16 mouse cellular contexts compared by ENCODE assay signal in genomic region chr16:75362095-75362494, GRCm38 (mm10).
DNase-seq lines count a peak whose midpoint lies in the region; ATAC-seq and TF ChIP-seq lines count a peak whose summit lies in the region.
"Had no signal": no experiment of that assay in that cellular context is flagged by ENCODE, and none has a peak within 500 bp of the region (broad histone marks: within the 10 kb centered on the region; RNA-seq: fewer than 3 reads in every experiment).

No protein-coding gene starts in this region.

- DNase-seq in forebrain, postnatal 0 days = peak; percentile 47
- DNase-seq in liver, adult 2 months (ENCODE audit: extremely low read depth, low read depth, low spot score) = peak; percentile 50
- DNase-seq in liver = no peak
- no peak for DNase-seq in G1E (ENCODE audit: low spot score)
- DNase-seq in thymus, postnatal 4 days = no peak
- DNase-seq: adrenal gland, adult 2 months; gastrocnemius, postnatal 14 days; kidney, postnatal 25 days; thymus, postnatal 36 days had no signal

- H3K4me2 ChIP-seq in forebrain, postnatal 0 days (ENCODE audit: low read depth) = no peak overlapping the region
- no peak overlapping the region for H3K4me2 ChIP-seq in forebrain, embryonic 15.5 days (replicated peaks)
- H3K4me2 ChIP-seq in heart, embryonic 11.5 days = no peak overlapping the region
- H3K4me2 ChIP-seq: embryonic facial prominence, embryonic 12.5 days; forebrain, embryonic 12.5 days; limb, embryonic 13.5 days had no signal

- H3K79me2 ChIP-seq in liver, adult 2 months (ENCODE audit: control insufficient read depth, insufficient read depth, low read length) = no peaks in the 10 kb centered on the region

- H3K27ac ChIP-seq in forebrain, postnatal 0 days (ENCODE audit: low read depth, low read length) = no peak overlapping the region
- no peak overlapping the region for H3K27ac ChIP-seq in forebrain, embryonic 15.5 days (replicated peaks)
- H3K27ac ChIP-seq in liver, adult 2 months (replicated peaks; ENCODE audit: insufficient read depth, low read depth, low read length) = no peak overlapping the region
- no peak overlapping the region for H3K27ac ChIP-seq in heart, embryonic 11.5 days (ENCODE audit: low read depth, low read length)
- H3K27ac ChIP-seq: embryonic facial prominence, embryonic 12.5 days; forebrain, embryonic 12.5 days; limb, embryonic 13.5 days had no signal

- no peaks in the 10 kb centered on the region for H3K9me3 ChIP-seq in forebrain, postnatal 0 days (ENCODE audit: low read length)
- H3K9me3 ChIP-seq in forebrain, embryonic 15.5 days = no peaks in the 10 kb centered on the region
- no peaks in the 10 kb centered on the region for H3K9me3 ChIP-seq in G1E (replicated peaks)
- H3K9me3 ChIP-seq in heart, embryonic 11.5 days (replicated peaks; ENCODE audit: control insufficient read depth, low read length) = no peaks in the 10 kb centered on the region
- H3K9me3 ChIP-seq: embryonic facial prominence, embryonic 12.5 days; forebrain, embryonic 12.5 days had no signal

- no peak overlapping the region for H3K9ac ChIP-seq in forebrain, postnatal 0 days
- H3K9ac ChIP-seq in forebrain, embryonic 15.5 days (replicated peaks) = no peak overlapping the region
- no peak overlapping the region for H3K9ac ChIP-seq in liver, adult 2 months (ENCODE audit: low read depth, low read length)
- H3K9ac ChIP-seq in heart, embryonic 11.5 days (ENCODE audit: low read depth, low read length) = no peak overlapping the region
- H3K9ac ChIP-seq: embryonic facial prominence, embryonic 12.5 days; forebrain, embryonic 12.5 days; limb, embryonic 13.5 days had no signal

- no peak for TF ChIP-seq POLR2A in liver, adult 2 months (IDR thresholded peaks at IDR 0.05; ENCODE audit: extremely low read depth, insufficient read depth, low read length)

- ATAC-seq in forebrain, postnatal 0 days = peak; percentile 43; the same call in 1 of the 2 replicates
- no peak for ATAC-seq in forebrain, embryonic 15.5 days (replicated peaks)
- peak; percentile 61 for ATAC-seq in G1E (ENCODE audit: extremely low read depth, insufficient number of reproducible peaks, low FRiP score, poor library complexity, severe bottlenecking)
- peak; percentile 58 for ATAC-seq in granulocyte monocyte progenitor cell, adult 5-6 weeks (replicated peaks; ENCODE audit: poor library complexity, severe bottlenecking)
- ATAC-seq in heart, embryonic 11.5 days (replicated peaks; ENCODE audit: insufficient number of reproducible peaks, low FRiP score, low TSS enrichment) = no peak
- ATAC-seq: CD4-positive, CD25-positive, alpha-beta regulatory T cell, adult 4 months had no signal

- H3K4me1 ChIP-seq in forebrain, postnatal 0 days (ENCODE audit: insufficient read depth) = no peaks in the 10 kb centered on the region; the same call in 1 of the 2 replicates
- peaks cover 7% of the 10 kb centered on the region for H3K4me1 ChIP-seq in forebrain, embryonic 15.5 days
- H3K4me1 ChIP-seq in liver, adult 2 months (ENCODE audit: control insufficient read depth, insufficient read depth, low read length) = peaks cover 4% of the 10 kb centered on the region; the same call in 1 of the 2 replicates
- no peaks in the 10 kb centered on the region for H3K4me1 ChIP-seq in G1E (ENCODE audit: insufficient read depth, low read depth, low read length)
- H3K4me1 ChIP-seq in heart, embryonic 11.5 days (ENCODE audit: control insufficient read depth, insufficient read depth, low read length) = no peaks in the 10 kb centered on the region
- H3K4me1 ChIP-seq: embryonic facial prominence, embryonic 12.5 days; limb, embryonic 13.5 days had no signal

- WGBS in forebrain, postnatal 0 days = 68% methylated on average over 4 of the region's 4 CpGs
- WGBS in forebrain, embryonic 15.5 days = 76% methylated on average over 4 of the region's 4 CpGs
- 64% methylated on average over 4 of the region's 4 CpGs for WGBS in liver, adult 2 months
- WGBS in heart, embryonic 11.5 days (ENCODE audit: insufficient replicate concordance) = 68% methylated on average over 4 of the region's 4 CpGs

- TF ChIP-seq CTCF in forebrain, postnatal 0 days (IDR thresholded peaks at IDR 0.05; ENCODE audit: low read depth) = peak; percentile 76
- TF ChIP-seq CTCF in liver, adult 2 months (IDR thresholded peaks at IDR 0.05; ENCODE audit: low read depth, low read length) = no peak
- TF ChIP-seq CTCF in G1E (IDR thresholded peaks at IDR 0.05; ENCODE audit: low read depth, low read length) = no peak

- no peaks in the 10 kb centered on the region for H3K36me3 ChIP-seq in forebrain, postnatal 0 days (ENCODE audit: insufficient read depth)
- H3K36me3 ChIP-seq in forebrain, embryonic 15.5 days = no peaks in the 10 kb centered on the region
- H3K36me3 ChIP-seq in liver, adult 2 months (ENCODE audit: control insufficient read depth, insufficient read depth, low read length) = no peaks in the 10 kb centered on the region
- no peaks in the 10 kb centered on the region for H3K36me3 ChIP-seq in G1E (replicated peaks)
- no peaks in the 10 kb centered on the region for H3K36me3 ChIP-seq in heart, embryonic 11.5 days (ENCODE audit: control insufficient read depth, insufficient read depth, low read length)
- H3K36me3 ChIP-seq: embryonic facial prominence, embryonic 12.5 days; forebrain, embryonic 12.5 days; limb, embryonic 13.5 days had no signal

- no peak overlapping the region for H3K4me3 ChIP-seq in forebrain, postnatal 0 days (ENCODE audit: low read depth, low read length)
- no peak overlapping the region for H3K4me3 ChIP-seq in forebrain, embryonic 15.5 days
- H3K4me3 ChIP-seq in liver, adult 2 months (ENCODE audit: insufficient read depth, low read depth, low read length) = no peak overlapping the region
- H3K4me3 ChIP-seq in G1E (ENCODE audit: low read depth, low read length) = no peak overlapping the region
- H3K4me3 ChIP-seq in heart, embryonic 11.5 days (ENCODE audit: low read depth, low read length) = no peak overlapping the region
- H3K4me3 ChIP-seq: embryonic facial prominence, embryonic 12.5 days; forebrain, embryonic 12.5 days; limb, embryonic 13.5 days had no signal

- H3K27me3 ChIP-seq in forebrain, postnatal 0 days (ENCODE audit: insufficient read depth, low read length) = no peaks in the 10 kb centered on the region
- no peaks in the 10 kb centered on the region for H3K27me3 ChIP-seq in forebrain, embryonic 15.5 days
- peaks cover 2% of the 10 kb centered on the region; the same call in 1 of the 2 replicates for H3K27me3 ChIP-seq in liver, adult 2 months (ENCODE audit: control insufficient read depth, insufficient read depth, low read length)
- H3K27me3 ChIP-seq in G1E (ENCODE audit: insufficient read depth, low read length) = no peaks in the 10 kb centered on the region
- H3K27me3 ChIP-seq in heart, embryonic 11.5 days (ENCODE audit: control insufficient read depth, insufficient read depth, low read length) = no peaks in the 10 kb centered on the region
- H3K27me3 ChIP-seq: embryonic facial prominence, embryonic 12.5 days; forebrain, embryonic 12.5 days; limb, embryonic 13.5 days had no signal

Comparison
In these comparisons a context has a peak if more than half of its experiments do, and no peak if none do; other contexts are left out.
1. ATAC-seq: peak in forebrain, postnatal 0 days (single experiment), G1E (single experiment) and granulocyte monocyte progenitor cell, adult 5-6 weeks (single experiment); none in forebrain, embryonic 15.5 days (single experiment) and heart, embryonic 11.5 days (single experiment).
2. DNase-seq: peak in forebrain, postnatal 0 days (single experiment) and liver, adult 2 months (single experiment); none in liver (single experiment), G1E (single experiment) and thymus, postnatal 4 days (single experiment).